Mouse (Mus musculus): Measurements from ENCODE around the gene Ccser2.

Gene Ccser2

DNA sequence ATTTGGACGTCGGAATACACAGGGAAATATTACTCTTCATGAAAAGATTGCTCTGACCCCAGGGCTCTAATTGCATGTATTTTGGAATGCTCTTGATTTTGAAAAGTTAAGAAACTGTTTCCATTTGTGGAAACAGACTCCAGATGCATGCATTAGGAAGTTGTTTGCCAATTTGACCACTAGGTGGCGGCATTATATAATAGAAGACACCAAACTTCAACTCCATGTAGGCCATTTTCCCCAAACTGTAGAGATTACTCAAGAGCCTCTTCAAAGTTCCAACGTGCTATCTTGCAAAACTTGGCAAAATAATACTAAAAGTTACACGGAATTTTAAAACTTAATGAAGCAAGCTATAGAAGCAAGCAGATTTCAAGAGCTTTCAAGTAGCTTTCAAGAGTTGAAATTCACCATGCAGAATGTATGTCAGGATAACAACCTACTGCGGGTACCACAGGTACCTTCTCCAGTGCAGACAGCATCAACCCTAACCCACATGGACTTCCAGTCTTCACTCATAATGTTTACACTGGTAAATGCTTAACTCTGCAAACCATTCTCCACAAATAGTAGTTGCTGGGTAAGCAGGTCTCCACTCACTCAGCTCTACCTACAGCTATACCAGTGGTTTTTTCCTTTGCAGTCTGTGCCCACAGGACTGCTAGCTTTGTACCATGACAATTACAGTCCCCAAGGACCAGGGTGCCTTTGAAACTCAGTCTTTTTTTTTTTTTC is 101.4 kb downstream of the Ccser2 start:
- DNase-seq: peak; percentile 46

GRCm38 (mm10) chr14:36863877-36864489 is 104.6 kb downstream of the Ccser2 start:
- DNase-seq: peak; percentile 93

DNA sequence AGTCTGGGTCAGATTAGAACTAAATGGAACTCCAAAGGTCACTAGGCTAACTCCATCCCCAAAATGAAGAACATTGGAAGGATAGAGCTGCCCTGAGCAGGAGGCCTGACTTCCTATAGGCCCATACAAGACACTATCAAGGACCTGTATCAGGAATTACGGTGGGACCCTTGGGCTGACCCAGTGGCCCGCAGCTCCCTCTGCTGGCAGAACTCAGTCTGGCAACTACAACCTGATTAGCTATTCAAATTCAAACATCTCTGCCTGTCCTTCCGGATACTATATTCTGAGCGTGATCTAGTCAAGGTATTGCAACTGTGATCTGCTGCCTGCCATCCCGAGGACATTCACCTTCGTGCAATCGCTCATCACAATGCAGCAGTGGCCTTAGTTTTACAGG is 106.2 kb downstream of the Ccser2 start:
- DNase-seq: peak; percentile 55

- no peak for DNase-seq
These were observed 109.6 kb downstream of the Ccser2 start for GRCm38 (mm10) chr14:36858932-36859331.

DNA sequence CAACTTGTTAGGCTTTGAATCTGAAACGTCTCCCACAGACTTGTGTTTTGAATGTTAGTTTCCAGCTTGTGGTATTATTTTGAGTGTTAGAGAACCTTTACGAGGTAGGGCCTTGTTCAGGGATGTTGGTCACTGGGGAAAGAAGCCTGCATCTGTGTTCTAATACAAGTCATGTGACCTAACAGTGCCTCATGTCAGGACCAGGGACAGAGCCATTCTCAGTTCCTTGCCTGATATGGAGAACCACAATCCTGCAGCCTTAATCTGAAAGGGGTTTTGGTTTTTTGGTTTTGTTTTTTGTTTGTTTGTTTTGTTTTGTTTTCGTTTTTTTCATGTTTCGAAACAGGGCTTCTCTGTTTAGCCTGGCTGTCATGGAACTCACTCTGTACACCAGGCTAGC is 115.6 kb downstream of the Ccser2 start:
- no peak for DNase-seq

DNA sequence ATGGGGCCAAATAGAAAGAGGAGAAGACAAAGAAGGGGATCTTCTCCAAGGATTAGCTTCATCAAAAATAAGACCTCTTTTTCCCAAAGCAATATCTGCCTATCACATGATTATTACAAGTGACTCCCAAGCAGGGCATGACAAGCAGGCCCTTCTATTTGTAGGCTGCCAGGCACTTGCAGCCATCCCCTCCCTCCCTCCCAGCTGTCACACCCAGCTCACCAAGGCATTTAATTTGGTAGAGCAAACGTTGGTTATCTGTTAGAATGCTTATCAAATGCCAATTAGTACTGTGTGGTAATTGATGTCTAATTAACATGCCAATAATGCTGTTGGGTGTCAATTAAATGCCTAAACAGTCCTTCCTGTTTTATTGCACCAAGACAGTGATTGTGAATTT is 119.7 kb downstream of the Ccser2 start:
- DNase-seq: no peak

All from kidney, adult 18-20 months (tissue).